ENCODE assay signal across 8 mouse cellular contexts in the genomic region with DNA sequence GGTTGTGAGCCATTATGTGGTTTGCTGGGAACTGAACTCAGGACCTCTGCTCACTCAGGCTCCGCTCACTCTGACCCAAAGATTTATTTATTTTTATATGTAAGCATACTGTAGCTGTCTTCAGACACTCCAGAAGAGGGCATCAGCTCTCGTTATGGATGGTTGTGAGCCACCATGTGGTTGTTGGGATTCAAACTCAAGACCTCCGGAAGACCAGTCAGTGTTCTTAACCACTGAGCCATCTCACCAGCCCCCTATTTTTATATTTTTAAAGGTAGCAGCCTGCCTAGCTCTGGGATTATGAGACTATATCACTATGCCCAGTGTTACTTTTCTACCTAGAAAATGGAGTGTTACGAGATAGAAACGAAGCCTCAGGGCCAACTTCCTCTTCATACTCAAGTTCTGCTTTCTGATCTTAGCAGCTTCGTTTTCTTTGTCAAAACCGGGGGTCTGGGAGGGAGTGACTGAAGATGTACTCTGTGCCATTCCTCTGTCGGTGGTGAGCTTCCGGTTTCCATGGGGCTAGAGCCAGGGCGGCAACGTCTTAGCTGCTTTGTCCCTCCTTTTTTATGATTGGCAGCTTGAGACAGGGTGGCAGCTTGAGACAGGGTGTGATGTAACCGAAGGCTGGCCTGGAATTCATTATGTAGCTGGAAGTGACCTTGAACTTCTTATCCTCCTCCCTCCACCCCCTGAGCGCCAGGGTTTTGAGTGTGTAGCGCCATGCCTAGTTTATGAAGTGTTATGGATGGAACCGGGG. TPM values are rescaled to one million over a fixed set of nuclear protein-coding genes. Genes with fewer than 3 reads are reported as not detected.
DNase-seq lines count a peak whose midpoint lies in the region; ATAC-seq and TF ChIP-seq lines count a peak whose summit lies in the region.

No protein-coding gene starts in this region.

- no peak overlapping the region for H3K4me3 ChIP-seq in midbrain, embryonic 12.5 days
- no peak overlapping the region for H3K4me3 ChIP-seq in midbrain, embryonic 15.5 days
- H3K4me3 ChIP-seq in cortical plate, adult 2 months (ENCODE audit: insufficient read depth, low read length): no peak overlapping the region
- H3K4me3 ChIP-seq in hindbrain, embryonic 13.5 days: no peak overlapping the region

- H3K36me3 ChIP-seq in midbrain, embryonic 12.5 days: no peaks in the 10 kb centered on the region
- no peaks in the 10 kb centered on the region for H3K36me3 ChIP-seq in midbrain, embryonic 15.5 days (replicated peaks)
- H3K36me3 ChIP-seq in hindbrain, embryonic 13.5 days: no peaks in the 10 kb centered on the region

- 80% methylated on average over 15 of the region's 15 CpGs for WGBS in midbrain, embryonic 12.5 days
- 71% methylated on average over 15 of the region's 15 CpGs for WGBS in midbrain, embryonic 15.5 days
- WGBS in hindbrain, embryonic 13.5 days: 78% methylated on average over 15 of the region's 15 CpGs

- H3K27me3 ChIP-seq in midbrain, embryonic 12.5 days: no peaks in the 10 kb centered on the region
- H3K27me3 ChIP-seq in midbrain, embryonic 15.5 days (replicated peaks): no peaks in the 10 kb centered on the region
- no peaks in the 10 kb centered on the region for H3K27me3 ChIP-seq in hindbrain, embryonic 13.5 days

- no peak overlapping the region for H3K4me2 ChIP-seq in midbrain, embryonic 12.5 days (replicated peaks)
- no peak overlapping the region for H3K4me2 ChIP-seq in midbrain, embryonic 15.5 days
- H3K4me2 ChIP-seq in hindbrain, embryonic 13.5 days: no peak overlapping the region

- DNase-seq in lung, postnatal 25 days (ENCODE audit: low spot score): peak; percentile 79
- DNase-seq in thymus, postnatal 25 days: peak; percentile 39
- DNase-seq in right cerebral cortex, adult 18-20 months: no peak
- no peak for DNase-seq in heart, adult 8-10 months (ENCODE audit: low spot score)

- 0 out of 2 replicates have a peak overlapping the region, but pooled peaks have one; percentile 7 for H3K27ac ChIP-seq in midbrain, embryonic 12.5 days (replicated peaks)
- no peak overlapping the region for H3K27ac ChIP-seq in midbrain, embryonic 15.5 days
- peak overlapping the region; percentile 48; the same call in 1 of the 2 replicates for H3K27ac ChIP-seq in cortical plate, adult 2 months (ENCODE audit: insufficient read depth, low read length)
- no peak overlapping the region for H3K27ac ChIP-seq in hindbrain, embryonic 13.5 days

- TF ChIP-seq CTCF in cortical plate, adult 2 months (IDR thresholded peaks at IDR 0.05; ENCODE audit: extremely low read depth, insufficient read depth, low read length): no peak

- no peak for ATAC-seq in midbrain, embryonic 12.5 days (ENCODE audit: low FRiP score, low read depth)
- ATAC-seq in midbrain, embryonic 15.5 days (replicated peaks): no peak
- ATAC-seq in hindbrain, embryonic 13.5 days (ENCODE audit: low FRiP score): no peak

- no peaks in the 10 kb centered on the region for H3K4me1 ChIP-seq in midbrain, embryonic 12.5 days
- no peaks in the 10 kb centered on the region for H3K4me1 ChIP-seq in midbrain, embryonic 15.5 days
- no peaks in the 10 kb centered on the region for H3K4me1 ChIP-seq in cortical plate, adult 2 months (ENCODE audit: control insufficient read depth, insufficient read depth, low read length)
- H3K4me1 ChIP-seq in hindbrain, embryonic 13.5 days (replicated peaks): no peaks in the 10 kb centered on the region

- no peaks in the 10 kb centered on the region for H3K9me3 ChIP-seq in midbrain, embryonic 12.5 days
- no peaks in the 10 kb centered on the region for H3K9me3 ChIP-seq in midbrain, embryonic 15.5 days
- H3K9me3 ChIP-seq in hindbrain, embryonic 13.5 days: no peaks in the 10 kb centered on the region

- H3K9ac ChIP-seq in midbrain, embryonic 12.5 days (replicated peaks): no peak overlapping the region
- H3K9ac ChIP-seq in midbrain, embryonic 15.5 days: no peak overlapping the region
- no peak overlapping the region for H3K9ac ChIP-seq in hindbrain, embryonic 13.5 days

- TF ChIP-seq POLR2A in cortical plate, adult 2 months (IDR thresholded peaks at IDR 0.05; ENCODE audit: extremely low read depth, insufficient read depth, low read length): no peak

RNA-seq across cellular contexts. Expression of a gene that starts 23.5 kb away (rescaled TPM):
- polyA plus RNA-seq in midbrain, embryonic 12.5 days (2016; fragmentation: Nextera tagmentation; extraction: Ambion mirVana): 312 and 337 TPM in 2 replicates
- 330 and 331 TPM in 2 replicates for polyA plus RNA-seq in midbrain, embryonic 15.5 days (2015; fragmentation: Nextera tagmentation; extraction: Ambion mirVana)
- 229 and 234 TPM in 2 replicates for polyA plus RNA-seq in cortical plate, adult 2 months (2012; rRNA removed)
- 340 and 343 TPM in 2 replicates for polyA plus RNA-seq in hindbrain, embryonic 13.5 days (2015; fragmentation: Nextera tagmentation; extraction: Ambion mirVana)
- 100 to 1,000 TPM; 354 to 406 (median 379) TPM for total RNA-seq in heart, adult 8-10 months (2022)

RNA-seq across cellular contexts. Expression of a gene that starts 38.3 kb away (rescaled TPM):
- 382 and 402 TPM in 2 replicates for polyA plus RNA-seq in midbrain, embryonic 12.5 days (2016; fragmentation: Nextera tagmentation; extraction: Ambion mirVana)
- polyA plus RNA-seq in midbrain, embryonic 15.5 days (2015; fragmentation: Nextera tagmentation; extraction: Ambion mirVana): 323 and 328 TPM in 2 replicates
- polyA plus RNA-seq in cortical plate, adult 2 months (2012; rRNA removed): 180 and 195 TPM in 2 replicates
- polyA plus RNA-seq in hindbrain, embryonic 13.5 days (2015; fragmentation: Nextera tagmentation; extraction: Ambion mirVana): 424 and 441 TPM in 2 replicates
- 100 to 1,000 TPM; 570 to 700 (median 625) TPM for total RNA-seq in heart, adult 8-10 months (2022)

Comparison
In these comparisons a context has a peak if more than half of its experiments do, and no peak if none do; other contexts are left out.
1. H3K27ac ChIP-seq: peak in midbrain, embryonic 12.5 days (single experiment) and cortical plate, adult 2 months (single experiment); none in midbrain, embryonic 15.5 days (single experiment) and hindbrain, embryonic 13.5 days (single experiment).
2. DNase-seq: peak in lung, postnatal 25 days (single experiment) and thymus, postnatal 25 days (single experiment); none in right cerebral cortex, adult 18-20 months (single experiment) and heart, adult 8-10 months (single experiment).